Mouse (Mus musculus) testis, postnatal 10 days (tissue): ENCODE results near the gene Fam209.

Experiments used
- DNase-seq: peaks from one replicate; pipeline ENCODE4 v3.0.0; 2021; ENCODE audit warnings: low spot score

Gene Fam209

DNA sequence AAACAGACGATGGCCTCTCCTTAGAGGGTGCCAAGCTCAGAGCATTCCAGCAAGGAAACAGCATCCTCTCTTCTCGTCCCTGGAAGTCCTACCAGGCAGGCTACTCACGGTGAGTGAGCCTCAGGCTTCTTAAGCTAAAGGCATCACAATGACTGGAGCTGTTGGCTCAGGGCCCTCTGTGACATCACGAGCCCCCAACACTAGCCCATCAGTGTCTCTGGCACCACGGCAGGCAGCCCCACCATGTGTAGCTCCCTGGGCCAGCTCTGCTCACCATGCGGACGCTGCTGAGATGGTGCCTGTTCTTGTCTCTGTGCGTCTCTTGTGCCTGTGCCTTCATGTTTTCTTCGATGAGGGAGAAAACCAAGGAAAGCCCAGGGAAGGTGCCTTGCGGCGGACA lies at the start of gene Fam209:
Gene Fam209 (plus strand): TSS at position 203 of the 400 bp plus-strand sequence.
- no peak for DNase-seq

DNA sequence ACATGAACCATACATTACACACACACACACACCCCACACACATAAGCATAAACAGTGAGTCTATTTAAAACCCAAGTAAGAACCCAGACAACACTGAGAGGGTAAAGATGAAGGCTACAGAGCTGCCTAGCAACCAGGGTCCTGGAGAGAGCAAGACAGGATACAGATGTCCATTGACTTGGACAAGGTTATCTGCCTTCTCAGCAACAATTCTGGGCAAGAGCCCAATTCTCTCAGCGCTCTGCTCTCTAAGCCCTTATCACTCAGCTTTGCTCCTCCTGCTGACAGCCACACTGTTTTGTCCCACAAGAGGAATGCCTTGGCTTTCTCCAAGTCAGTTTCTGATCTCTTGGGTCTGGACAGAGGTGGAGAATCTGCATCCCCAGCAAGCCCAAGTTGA lies 41.7 kb upstream of the Fam209 start:
- peak; percentile 57 for DNase-seq

DNA sequence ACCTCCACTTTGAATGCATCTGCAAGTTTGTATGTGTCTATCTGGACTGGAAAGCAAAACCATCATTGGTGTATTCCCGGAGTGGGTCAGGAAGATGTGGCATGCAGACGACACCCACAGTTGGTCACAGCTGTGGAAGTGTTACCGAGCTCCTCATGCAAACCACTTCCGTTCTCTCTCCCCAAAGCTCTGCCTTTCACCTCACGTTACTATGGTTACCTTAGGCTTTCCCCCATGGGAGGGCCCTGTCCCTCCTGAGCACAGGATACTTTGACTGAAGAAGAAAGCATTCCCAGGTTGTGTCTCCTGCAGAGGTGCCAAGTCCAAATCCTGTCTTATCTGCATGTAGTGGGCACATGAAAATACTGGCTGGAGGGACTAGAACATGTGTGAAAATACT lies 38.6 kb upstream of the Fam209 start:
- DNase-seq: no peak

DNA sequence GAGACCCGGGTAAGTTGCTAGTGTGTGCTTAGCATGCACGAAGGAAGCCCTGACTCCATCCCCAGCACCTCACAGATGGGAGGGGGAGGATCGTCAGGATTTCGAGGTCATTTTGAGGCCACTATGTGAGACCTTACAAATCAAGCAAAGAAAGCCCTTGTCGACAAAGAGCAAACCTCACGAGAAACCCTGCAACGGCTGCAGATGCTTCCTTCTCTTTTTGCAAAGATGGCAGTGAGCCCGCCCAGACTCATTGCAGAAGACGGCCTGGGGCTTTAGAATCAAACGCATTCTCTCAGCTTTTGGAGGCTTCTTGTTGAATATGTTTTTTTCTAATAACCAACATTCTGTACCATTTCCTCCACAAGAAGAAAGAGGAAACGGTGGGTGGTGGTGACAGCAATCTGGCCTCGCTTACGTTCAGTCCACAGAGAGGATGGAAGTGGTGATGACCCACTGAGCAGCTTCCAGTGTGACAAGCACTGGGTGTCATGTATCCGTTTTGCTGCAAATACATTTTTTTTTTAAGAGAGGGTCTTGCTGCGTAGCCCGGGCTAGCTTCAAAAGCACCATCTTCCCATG lies 34.9 kb upstream of the Fam209 start:
- DNase-seq: no peak

DNA sequence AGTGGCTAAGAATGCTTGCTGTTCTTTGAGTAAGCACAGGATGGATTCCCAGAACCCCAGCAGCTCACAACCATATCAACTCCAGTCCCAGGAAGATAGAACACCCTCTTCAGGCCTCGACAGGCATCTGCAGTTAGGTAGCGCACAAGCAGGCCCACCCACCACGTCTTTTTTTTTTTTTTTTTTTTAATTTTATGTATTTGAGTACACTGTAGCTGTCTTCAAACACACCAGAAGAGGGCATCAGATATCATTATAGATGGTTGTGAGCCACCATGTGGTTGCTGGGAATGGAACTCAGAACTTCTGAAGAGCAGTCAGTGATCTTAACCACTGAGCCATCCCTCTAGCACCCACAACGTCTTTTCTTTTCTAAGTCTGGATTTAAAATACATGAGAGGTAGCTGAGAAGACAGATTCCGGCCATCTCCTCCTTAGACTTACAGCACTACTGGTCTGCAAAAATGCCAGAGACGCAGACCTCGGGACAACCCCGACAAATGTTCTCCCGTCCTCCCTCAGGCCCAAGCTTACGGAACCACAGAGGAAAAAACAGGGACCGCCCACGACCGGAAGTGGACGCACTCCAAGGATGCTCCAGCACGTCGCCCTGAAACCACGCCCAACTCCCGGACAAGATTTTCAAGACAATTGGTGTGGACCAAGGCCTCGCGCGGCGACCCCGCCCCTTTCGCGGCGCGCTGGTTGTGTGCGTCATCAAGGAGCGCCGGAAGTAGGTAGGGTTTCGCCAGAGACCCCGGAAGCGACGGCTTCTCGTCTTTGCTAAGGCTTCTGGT lies 32.3 kb upstream of the Fam209 start, which contains the start of gene Rtf2:
Gene Rtf2 (plus strand): TSS at position 714 of the 797 bp plus-strand sequence.
- DNase-seq: peak; percentile 100

DNA sequence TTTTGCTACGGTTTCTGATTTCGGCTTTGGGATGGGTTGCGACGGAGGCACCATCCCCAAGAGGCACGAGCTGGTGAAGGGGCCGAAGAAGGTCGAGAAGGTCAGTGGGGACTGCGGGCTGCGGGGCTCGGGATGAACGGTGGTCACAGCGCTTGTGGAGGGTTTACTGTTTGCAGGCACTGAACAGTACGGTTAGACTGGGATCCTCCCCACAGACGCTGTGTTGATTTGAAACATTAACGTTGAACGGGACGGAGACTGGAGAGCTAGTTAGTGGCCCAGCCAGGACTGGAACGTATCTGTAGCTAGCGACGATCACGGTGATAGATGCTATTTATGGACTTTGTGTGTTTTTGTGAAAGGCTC lies 31.7 kb upstream of the Fam209 start:
- no peak for DNase-seq

DNA sequence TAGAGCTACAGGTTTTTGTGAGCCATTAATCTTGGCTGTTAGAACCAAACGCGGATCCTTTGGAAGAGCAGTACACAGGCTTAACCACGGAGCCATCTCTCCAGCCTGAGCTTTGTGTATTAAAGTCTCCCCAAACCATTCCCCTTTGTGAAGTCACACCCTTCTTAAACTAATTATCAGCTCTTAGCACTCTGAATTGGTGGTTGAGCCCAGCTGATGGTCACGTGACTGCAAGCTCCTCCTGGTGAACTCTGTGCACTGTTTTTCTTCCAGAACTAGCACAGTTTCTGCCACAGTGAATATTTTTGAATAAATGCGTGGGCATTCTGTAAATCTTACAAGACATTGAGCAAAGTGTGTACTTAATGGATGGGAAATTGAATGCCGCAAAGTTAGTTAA lies 31.1 kb upstream of the Fam209 start:
- DNase-seq: no peak

DNA sequence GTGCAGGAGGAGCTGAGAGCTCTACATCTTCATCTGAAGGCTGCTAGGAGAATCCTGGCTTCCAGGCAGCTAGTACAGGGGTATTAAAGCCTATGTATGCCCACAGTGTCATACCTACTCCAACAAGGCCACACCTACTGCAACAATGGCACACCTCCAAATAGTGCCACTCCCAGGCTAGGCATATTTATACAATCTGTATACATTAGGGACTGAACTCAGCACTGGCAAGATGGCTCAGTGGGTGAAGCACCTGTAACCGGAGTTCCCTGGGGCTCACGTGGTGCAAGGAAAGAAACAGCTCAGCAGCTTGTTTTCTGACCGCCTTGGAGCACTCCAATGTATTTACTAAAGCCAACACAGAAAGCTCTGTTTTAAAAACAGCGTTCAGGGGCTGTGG lies 26.7 kb upstream of the Fam209 start:
- no peak for DNase-seq

DNA sequence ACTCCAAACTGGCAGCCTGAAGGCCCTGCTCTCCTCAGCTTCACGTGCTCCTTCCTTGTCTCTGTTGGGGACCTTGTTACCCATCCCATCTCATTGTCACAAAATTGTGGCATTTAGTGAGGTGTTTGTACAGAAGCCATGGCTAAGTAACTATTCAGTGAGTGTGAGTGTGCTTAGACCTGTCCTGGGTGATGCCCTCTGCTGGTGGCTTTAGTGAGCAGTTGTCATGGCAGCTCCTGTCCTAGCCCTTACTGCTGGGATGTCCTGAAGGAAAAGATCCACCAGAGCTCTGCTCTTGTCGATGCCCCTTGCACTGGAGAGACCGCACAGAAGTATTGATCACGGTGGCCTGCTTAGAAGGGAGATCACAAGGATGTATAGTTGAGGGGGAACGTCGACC lies 25.0 kb upstream of the Fam209 start:
- peak; percentile 48 for DNase-seq

DNA sequence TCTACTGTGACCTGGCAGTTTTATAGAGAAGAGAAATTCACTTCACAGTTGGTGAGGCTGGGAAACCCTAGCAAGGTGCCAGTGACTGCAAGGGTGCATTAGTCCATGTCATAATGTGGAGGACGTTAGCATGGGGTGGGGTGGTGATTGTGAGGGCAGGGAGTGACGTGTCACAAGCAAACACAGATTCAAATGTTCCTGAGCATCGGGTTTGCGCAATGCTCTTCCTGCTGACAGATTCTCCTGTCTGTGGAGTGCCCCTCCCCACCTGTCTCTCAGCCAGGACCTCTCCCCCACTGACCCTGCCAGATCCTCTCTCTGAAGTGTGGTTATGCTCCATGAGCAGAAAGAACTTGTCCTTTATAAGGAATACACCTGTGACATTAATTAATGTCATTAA lies 24.0 kb upstream of the Fam209 start:
- no peak for DNase-seq

DNA sequence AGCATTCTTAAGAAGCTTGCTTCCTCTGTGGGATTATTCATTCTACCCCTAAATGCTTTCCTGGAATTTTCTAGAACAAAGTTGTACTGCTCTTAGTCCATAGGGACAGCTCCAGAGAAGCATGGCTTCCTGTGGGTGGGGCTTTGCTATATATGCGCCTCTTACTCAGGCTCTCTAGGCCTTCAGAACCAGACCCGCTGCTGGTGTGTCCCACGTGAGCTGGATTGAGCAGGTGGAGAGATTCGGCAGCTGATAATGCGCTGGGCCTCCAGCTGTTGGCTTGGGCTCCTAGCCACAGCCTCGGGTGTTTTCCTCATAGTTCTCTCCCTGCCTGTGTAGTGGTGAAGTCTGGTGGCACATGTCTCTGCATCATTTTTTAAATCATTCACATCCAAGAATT lies 21.7 kb upstream of the Fam209 start:
- no peak for DNase-seq

DNA sequence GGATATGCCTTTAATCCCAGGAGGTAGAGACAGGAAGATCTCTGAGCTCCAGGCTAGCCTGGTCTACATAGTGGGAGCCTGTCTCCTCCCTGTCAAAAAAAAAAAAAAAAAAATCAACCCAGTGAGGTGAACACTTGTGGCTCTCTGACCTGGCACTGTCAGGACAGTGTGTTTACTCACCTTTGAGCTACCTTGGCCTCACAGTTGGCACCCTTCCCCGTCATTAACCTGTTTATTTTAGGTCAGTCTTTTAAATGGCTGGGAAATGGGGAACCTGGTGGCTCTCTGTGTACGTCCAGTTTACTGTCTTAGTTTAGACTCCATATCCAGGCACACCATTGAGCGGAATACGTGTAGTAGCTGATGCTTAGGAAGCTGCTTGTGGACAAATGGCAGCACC lies 20.3 kb upstream of the Fam209 start:
- no peak for DNase-seq

DNA sequence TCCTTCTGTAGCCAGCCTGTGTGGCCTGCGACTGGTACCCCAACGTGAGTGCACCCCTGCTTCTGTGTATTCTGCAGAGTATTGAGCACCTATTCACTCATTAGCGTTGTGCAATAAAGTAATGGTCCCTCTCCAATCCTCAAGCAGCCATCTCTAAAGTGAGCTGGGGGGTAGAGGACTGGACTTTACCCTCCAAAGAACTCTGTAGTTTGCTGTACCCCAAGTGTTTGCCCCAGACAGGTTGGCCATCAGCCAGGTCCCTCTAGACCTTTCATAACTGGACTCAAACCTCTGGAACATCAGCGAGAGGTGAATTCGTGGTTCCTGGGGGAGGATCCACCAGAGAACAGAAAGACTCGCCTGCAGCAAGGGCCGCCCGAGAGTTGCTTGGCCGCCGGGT lies 19.9 kb upstream of the Fam209 start:
- DNase-seq: no peak

DNA sequence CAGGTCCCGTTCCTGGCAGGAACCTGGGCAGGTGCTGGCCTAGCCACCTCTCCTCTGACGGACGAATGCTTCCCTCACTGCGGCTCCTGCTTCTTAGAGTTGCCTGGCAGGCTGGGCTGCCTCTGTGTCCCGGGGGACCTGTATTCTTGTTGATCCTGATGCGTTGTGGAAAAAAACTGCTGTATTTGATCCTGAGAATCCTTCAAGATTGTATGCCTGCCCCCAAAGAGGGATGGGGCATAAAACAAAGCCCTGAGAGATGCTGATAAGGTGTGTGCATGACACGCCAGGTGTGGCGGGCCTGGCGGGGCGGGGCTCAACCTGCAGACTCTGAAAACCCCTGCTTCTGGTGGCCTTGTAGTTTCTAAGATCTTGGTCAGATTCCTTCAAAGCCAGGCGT lies 13.8 kb upstream of the Fam209 start, which contains the start of gene Gcnt7:
Gene Gcnt7 (minus strand): TSS at position 101 of the 400 bp plus-strand sequence.
- no peak for DNase-seq

DNA sequence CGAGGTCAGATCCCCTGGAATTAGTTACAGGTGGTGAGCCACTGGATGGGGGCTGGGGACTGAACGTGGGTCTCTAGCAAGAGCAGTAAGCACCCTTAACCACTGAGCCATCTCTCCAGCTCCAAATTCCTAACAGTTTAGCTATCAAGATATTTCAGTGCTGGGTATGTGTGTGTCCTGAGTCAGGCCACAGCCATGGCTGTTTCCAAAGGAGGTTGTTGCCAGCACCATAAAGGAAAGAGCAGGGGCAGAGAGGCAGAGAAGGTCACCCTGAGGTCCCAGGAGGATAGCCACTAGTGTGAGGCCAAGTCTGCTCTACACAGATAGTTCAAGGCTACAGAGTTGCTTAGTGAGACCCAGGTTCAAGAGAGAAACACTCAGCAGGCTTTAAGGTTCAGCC lies 11.7 kb upstream of the Fam209 start:
- DNase-seq: no peak

DNA sequence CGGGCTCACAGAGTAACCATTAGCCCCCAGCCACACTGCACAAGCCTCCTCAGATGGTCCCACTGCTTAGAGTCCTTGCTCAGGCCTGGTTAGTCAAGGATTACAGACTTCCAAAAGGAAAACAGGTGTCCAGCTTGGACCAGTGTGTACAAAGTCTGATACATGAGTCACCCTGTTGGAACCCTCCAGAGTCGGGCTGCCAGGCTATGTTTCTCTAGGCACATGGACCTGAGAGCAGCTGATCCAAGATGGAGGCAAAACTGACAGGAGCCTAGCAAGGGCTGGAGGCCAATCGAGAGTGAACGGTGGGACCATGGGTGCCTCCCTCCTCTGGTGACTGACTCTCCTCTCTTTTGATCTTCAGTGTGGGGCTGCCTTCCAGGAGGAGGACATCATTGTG lies 9.5 kb upstream of the Fam209 start:
- no peak for DNase-seq

DNA sequence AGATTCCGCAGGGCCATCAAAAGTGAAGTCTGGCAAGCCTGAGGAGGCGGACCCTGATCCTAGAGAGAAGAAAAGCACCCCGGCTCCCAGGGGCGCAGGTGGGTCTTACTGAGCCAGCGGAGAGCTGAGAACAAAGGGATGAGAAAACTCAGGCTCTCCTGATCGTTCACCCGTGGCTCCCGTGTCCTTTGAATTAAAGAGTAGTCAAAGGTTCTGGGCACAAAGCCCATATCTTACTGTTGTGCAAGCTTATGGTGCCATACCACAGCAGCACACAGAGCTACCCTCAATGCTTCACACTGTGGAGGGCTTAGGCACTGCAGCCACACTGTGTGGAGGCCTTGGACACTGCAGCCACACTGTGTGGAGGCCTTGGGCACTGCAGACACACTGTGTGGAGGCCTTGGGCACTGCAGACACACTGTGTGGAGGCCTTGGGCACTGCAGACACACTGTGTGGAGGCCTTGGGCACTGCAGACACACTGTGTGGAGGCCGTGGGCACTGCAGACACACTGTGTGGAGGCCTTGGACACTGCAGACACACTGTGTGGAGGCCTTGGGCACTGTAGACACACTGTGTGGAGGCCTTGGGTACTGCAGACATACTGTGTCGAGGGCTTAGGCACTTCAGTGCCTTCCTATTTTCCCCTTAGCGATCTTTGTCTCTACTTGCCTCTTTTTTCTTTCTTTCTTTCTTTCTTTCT lies 5.7 kb upstream of the Fam209 start:
- DNase-seq: no peak

DNA sequence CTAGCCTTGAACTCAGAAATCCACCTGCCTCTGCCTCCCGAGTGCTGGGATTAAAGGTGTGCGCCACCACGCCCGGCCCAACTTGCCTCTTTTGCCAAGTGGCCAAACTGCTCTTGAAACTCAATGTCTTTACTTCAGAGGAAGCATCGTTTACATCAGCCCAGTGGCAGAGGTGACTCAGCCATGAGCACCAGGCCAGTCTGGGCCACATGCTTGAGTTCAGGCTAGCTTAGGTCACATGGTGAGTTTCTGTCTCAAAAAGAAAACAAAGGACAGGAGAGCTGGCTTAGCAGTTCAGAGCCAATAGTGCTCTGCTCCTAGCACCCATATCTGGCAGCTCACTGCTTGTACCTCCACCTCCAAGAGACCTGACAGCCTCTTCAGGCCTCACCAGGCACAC lies 5.1 kb upstream of the Fam209 start:
- DNase-seq: no peak

DNA sequence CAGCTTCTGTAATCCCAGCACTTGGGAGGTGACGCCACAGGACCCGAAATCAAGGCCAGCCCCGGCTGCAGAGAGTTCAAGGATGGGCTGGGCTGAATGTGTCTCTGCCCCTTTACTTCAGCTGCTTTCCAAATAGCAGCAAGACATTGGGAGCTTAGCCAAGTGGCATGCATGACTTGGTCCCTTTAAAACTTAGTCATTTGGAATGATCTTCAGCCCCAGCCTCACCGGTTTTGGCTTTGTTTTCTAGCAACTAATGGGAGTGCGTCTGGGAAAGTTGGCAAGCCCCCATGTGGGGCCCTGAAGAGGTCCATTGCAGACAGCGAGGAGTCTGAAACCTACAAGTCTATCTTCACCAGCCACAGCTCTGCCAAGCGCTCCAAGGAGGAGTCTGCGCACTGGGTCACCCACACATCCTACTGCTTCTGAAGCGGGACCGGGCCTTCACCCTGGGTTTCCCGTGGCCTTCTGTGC lies 3.9 kb upstream of the Fam209 start:
- peak; percentile 61 for DNase-seq

DNA sequence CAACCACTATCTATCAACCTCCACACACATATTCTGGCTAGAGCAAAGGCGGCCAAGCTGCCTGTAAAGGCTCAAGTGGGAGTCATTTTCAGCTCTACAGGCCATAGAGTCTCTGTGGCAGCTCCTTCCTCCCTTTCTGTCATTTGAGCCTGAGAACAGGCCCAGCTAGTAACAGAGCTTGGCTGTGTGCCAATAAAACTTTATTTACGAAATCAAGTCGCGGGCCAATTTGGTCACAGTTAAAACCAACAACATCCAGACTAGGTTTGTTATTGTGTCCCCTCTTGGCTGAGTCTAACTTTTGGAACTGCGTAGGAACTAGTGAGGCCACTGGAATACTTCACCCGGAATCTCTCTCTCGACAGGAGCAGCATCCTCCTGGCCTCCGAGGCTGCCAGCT lies 1.3 kb downstream of the Fam209 start:
- DNase-seq: no peak

DNA sequence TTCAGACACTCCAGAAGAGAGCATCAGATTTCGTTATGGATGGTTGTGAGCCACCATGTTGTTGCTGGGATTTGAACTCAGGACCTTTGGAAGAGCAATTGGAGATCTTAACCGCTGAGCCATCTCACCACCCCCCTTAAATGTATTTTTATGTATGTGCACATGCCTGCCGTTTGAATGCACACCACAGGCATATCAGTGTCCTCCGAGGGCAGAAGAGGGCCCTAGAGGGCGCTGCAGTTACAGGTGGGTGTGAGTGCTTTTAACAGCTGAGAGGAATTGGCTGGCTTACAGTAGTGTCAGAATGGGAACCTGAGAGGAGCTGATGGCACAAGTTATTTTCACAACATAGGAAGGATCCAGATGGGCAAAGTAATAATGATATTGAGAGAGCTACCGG lies 2.6 kb downstream of the Fam209 start:
- no peak for DNase-seq

DNA sequence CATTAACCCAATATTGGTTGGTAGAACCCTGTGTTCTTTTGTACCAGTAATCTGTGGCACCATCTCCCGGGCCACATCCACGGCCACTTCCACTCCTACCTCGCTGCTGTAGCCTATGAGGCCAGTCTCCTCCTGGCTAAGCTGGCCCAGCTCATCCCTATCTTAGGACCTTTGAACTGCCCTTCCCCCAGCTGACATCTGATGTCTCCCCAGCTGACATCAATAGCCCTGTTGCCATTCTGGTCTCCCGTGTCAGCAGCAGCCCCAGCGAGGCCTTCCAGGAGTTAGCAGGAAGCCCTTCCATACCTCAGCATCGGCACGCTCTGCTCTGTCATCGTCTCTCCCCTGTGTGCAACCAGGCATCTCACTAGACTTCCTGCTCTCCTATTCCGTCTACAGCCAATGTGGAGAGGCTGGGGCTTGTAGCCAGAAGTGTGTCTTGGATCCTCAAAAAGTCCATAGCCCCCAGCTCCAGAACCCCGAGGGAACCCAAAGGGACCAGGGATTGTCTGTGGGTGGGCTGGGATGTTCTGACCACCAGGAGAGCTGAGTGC lies 4.5 kb downstream of the Fam209 start:
- DNase-seq: no peak

DNA sequence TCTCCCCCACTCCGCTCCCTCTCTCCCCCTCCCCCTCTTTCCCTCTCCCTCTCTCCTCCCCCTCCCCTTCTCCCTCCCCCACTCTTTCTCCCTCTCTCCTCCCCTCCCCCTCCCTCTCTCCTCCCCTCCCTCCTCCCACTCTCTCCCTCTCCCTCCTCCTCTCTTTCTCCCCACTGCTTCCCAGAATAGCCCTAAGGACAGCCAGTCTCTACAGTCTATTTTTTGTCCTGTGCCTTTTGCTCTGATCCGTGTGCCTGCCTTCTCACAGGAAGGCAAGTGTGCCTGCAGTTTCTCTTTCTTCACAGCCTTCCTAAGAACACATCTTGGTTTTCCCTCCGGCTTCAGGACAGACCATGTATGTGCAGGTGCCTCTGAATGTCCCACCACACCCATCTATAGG lies 5.0 kb downstream of the Fam209 start:
- DNase-seq: no peak
